In genomic region chr11:101370141-101370540, GRCm38 (mm10) we compare ENCODE assay signal across 31 mouse cellular contexts. TPM values are rescaled to one million over a fixed set of nuclear protein-coding genes. Genes with fewer than 3 reads are reported as not detected.
"Had no signal": no experiment of that assay in that cellular context is flagged by ENCODE, and none has a peak within 500 bp of the region (broad histone marks: within the 10 kb centered on the region; RNA-seq: fewer than 3 reads in every experiment).

No protein-coding gene starts in this region.

- H3K4me3 ChIP-seq: gastrocnemius, adult 2 months; heart, adult 2 months; heart, embryonic 13.5 days; heart, embryonic 15.5 days; hindbrain, embryonic 10.5 days; hindbrain, embryonic 12.5 days; layer of hippocampus, adult 2 months; left cerebral cortex, adult 2 months; limb, embryonic 10.5 days; limb, embryonic 12.5 days; liver, embryonic 12.5 days had no signal

- ATAC-seq: hindbrain, embryonic 16.5 days; inflammation-experienced regulatory T-cells, adult 6 months; intestine, embryonic 16.5 days; liver, embryonic 12.5 days had no signal

- H3K4me1 ChIP-seq: heart, embryonic 13.5 days; heart, embryonic 15.5 days; hindbrain, embryonic 10.5 days; hindbrain, embryonic 12.5 days; limb, embryonic 10.5 days; limb, embryonic 12.5 days; liver, embryonic 12.5 days had no signal

- H3K4me2 ChIP-seq: heart, embryonic 11.5 days; heart, embryonic 13.5 days; heart, embryonic 15.5 days; hindbrain, embryonic 12.5 days; hindbrain, embryonic 14.5 days; limb, embryonic 12.5 days; liver, embryonic 12.5 days had no signal

- DNase-seq: gastrocnemius, adult 2 months; gastrocnemius, postnatal 10 days; gastrocnemius, postnatal 25 days; heart, adult 2 months; heart, postnatal 4 days; kidney, adult 18-20 months; kidney, postnatal 10 days; kidney, postnatal 4 days had no signal

- H3K27ac ChIP-seq: gastrocnemius, adult 2 months; heart, adult 2 months; heart, embryonic 13.5 days; heart, embryonic 15.5 days; hindbrain, embryonic 10.5 days; hindbrain, embryonic 12.5 days; hindbrain, embryonic 14.5 days; layer of hippocampus, adult 2 months; left cerebral cortex, adult 2 months; limb, embryonic 10.5 days; limb, embryonic 12.5 days; liver, embryonic 12.5 days; liver, embryonic 14.5 days had no signal

- H3K36me3 ChIP-seq: heart, embryonic 13.5 days; heart, embryonic 15.5 days; hindbrain, embryonic 10.5 days; hindbrain, embryonic 12.5 days; limb, embryonic 10.5 days; limb, embryonic 12.5 days; liver, embryonic 12.5 days had no signal

- H3K9me3 ChIP-seq: heart, embryonic 15.5 days; hindbrain, embryonic 10.5 days; hindbrain, embryonic 12.5 days; limb, embryonic 10.5 days; limb, embryonic 12.5 days; liver, embryonic 12.5 days had no signal

- H3K27me3 ChIP-seq: heart, embryonic 15.5 days; hindbrain, embryonic 12.5 days; limb, embryonic 12.5 days had no signal

- H3K9ac ChIP-seq: heart, embryonic 13.5 days; heart, embryonic 15.5 days; hindbrain, embryonic 12.5 days; hindbrain, embryonic 14.5 days; limb, embryonic 12.5 days; liver, embryonic 12.5 days; liver, embryonic 14.5 days had no signal

RNA-seq across cellular contexts. Expression of gene G6pc, which starts 2.8 kb away (rescaled TPM):
- total RNA-seq: gastrocnemius, adult 2 months; gastrocnemius, postnatal 25 days; granulocyte monocyte progenitor cell, adult 5-6 weeks; heart, adult 2 months; heart, postnatal 25 days; heart, postnatal 4 days; layer of hippocampus, adult 2 months; layer of hippocampus, postnatal 10 days; layer of hippocampus, postnatal 25 days; left cerebral cortex, adult 2 months; left cerebral cortex, postnatal 14 days; left cerebral cortex, postnatal 36 days had no signal
- polyA plus RNA-seq: frontal cortex, adult 2 months; heart, adult 2 months; heart, embryonic 11.5 days; heart, embryonic 13.5 days; heart, embryonic 15.5 days; hindbrain, embryonic 10.5 days; hindbrain, embryonic 12.5 days; hindbrain, embryonic 14.5 days; hindbrain, embryonic 16.5 days; inflammation-experienced regulatory T-cells, adult 6 months; limb, embryonic 10.5 days; limb, embryonic 12.5 days; limb, embryonic 14.5 days; liver, embryonic 12.5 days had no signal

RNA-seq across cellular contexts. Expression of gene Aoc3, which starts 39.7 kb away (rescaled TPM):
- total RNA-seq: granulocyte monocyte progenitor cell, adult 5-6 weeks had no signal
- polyA plus RNA-seq: hindbrain, embryonic 10.5 days; hindbrain, embryonic 12.5 days; inflammation-experienced regulatory T-cells, adult 6 months had no signal
